Mouse (Mus musculus) urinary bladder, postnatal 25 days (tissue): ENCODE results near the gene Mto1.

Source experiments
- DNase-seq: peaks from one replicate; pipeline ENCODE4 v3.0.0; 2022; ENCODE audit warnings: low spot score

The Mto1 gene

GRCm38 (mm10) chr9:78447973-78448873 lies at the start of gene Mto1, which contains the start of gene Gm17324:
Gene Mto1 (plus strand): TSS chr9:78448208.
Gene Gm17324 (minus strand): TSS chr9:78448786.
- peak; percentile 91 for DNase-seq

GRCm38 (mm10) chr9:78400570-78400969 lies 47.4 kb upstream of the Mto1 start:
- DNase-seq = no peak

GRCm38 (mm10) chr9:78401596-78401995 lies 46.4 kb upstream of the Mto1 start:
- DNase-seq = no peak

- no peak for DNase-seq
Measured at GRCm38 (mm10) chr9:78427362-78427781, 20.6 kb upstream of the Mto1 start.

GRCm38 (mm10) chr9:78428185-78428584 lies 19.8 kb upstream of the Mto1 start:
- DNase-seq = no peak

GRCm38 (mm10) chr9:78428870-78429432 lies 19.1 kb upstream of the Mto1 start:
- no peak for DNase-seq

GRCm38 (mm10) chr9:78429551-78429950 lies 18.5 kb upstream of the Mto1 start:
- no peak for DNase-seq

GRCm38 (mm10) chr9:78430486-78430885 lies 17.5 kb upstream of the Mto1 start:
- DNase-seq = no peak

- DNase-seq = no peak
Measured at GRCm38 (mm10) chr9:78432471-78432870, 15.5 kb upstream of the Mto1 start.

GRCm38 (mm10) chr9:78439426-78439825 lies 8.6 kb upstream of the Mto1 start:
- DNase-seq = no peak

GRCm38 (mm10) chr9:78442237-78442578 lies 5.8 kb upstream of the Mto1 start:
- no peak for DNase-seq

- DNase-seq = peak; percentile 52
Measured at GRCm38 (mm10) chr9:78442579-78443392, 5.2 kb upstream of the Mto1 start, which contains the start of gene Cgas. Gene Cgas (minus strand): TSS chr9:78443237.

GRCm38 (mm10) chr9:78447606-78447972 lies 419 bp upstream of the Mto1 start:
- DNase-seq = no peak

- no peak for DNase-seq
Measured at GRCm38 (mm10) chr9:78450404-78450803, 2.4 kb downstream of the Mto1 start.

GRCm38 (mm10) chr9:78451382-78451781 lies 3.4 kb downstream of the Mto1 start:
- no peak for DNase-seq

GRCm38 (mm10) chr9:78457026-78457425 lies 9.0 kb downstream of the Mto1 start:
- no peak for DNase-seq

- DNase-seq = no peak
Measured at GRCm38 (mm10) chr9:78463337-78463736, 15.3 kb downstream of the Mto1 start.

GRCm38 (mm10) chr9:78465725-78466124 lies 17.7 kb downstream of the Mto1 start:
- DNase-seq = no peak

- DNase-seq = no peak
Measured at GRCm38 (mm10) chr9:78473588-78473987, 25.6 kb downstream of the Mto1 start.

- DNase-seq = no peak
Measured at GRCm38 (mm10) chr9:78474270-78474669, 26.3 kb downstream of the Mto1 start.

GRCm38 (mm10) chr9:78474771-78475382 lies 26.9 kb downstream of the Mto1 start:
- DNase-seq = no peak

GRCm38 (mm10) chr9:78475383-78475780 lies 27.4 kb downstream of the Mto1 start:
- DNase-seq = no peak
